Mouse (Mus musculus): ENCODE measurements around the gene Pltp. TPM values are rescaled to one million over a fixed set of nuclear protein-coding genes. Genes with fewer than 3 reads are reported as not detected.

The Pltp gene
- polyA plus RNA-seq, 1 experiment from 2014 or later = 8.4 TPM

- H3K27me3 ChIP-seq (replicated peaks) = no peaks in the 10 kb centered on the region
- 86% methylated on average over 15 of the region's 15 CpGs for WGBS (ENCODE audit: insufficient replicate concordance)
These were observed 34.6 kb upstream of the Pltp start for GRCm38 (mm10) chr2:164891908-164892695.

GRCm38 (mm10) chr2:164891056-164891834, 33.7 kb upstream of the Pltp start:
- Histone ChIP-seq H3K27me3 (replicated peaks) (no peaks in the 10 kb centered on the region), H3K9me3 (replicated peaks) (no peaks in the 10 kb centered on the region), H3K4me1 (no peaks in the 10 kb centered on the region), H3K4me3 (no peak overlapping the region), H3K4me2 (no peak overlapping the region), H3K27ac (no peak overlapping the region), H3K36me3 (peaks cover 100% of the 10 kb centered on the region), H3K9ac (no peak overlapping the region)
- no peak for ATAC-seq
- 83% methylated on average over 13 of the region's 13 CpGs for WGBS (ENCODE audit: insufficient replicate concordance)

More at GRCm38 (mm10) chr2:164891908-164892695, 34.6 kb upstream of the Pltp start:
- no peak overlapping the region for H3K4me3 ChIP-seq
- H3K4me1 ChIP-seq = no peaks in the 10 kb centered on the region
- H3K27ac ChIP-seq = no peak overlapping the region
- H3K36me3 ChIP-seq = peaks cover 100% of the 10 kb centered on the region
- no peak overlapping the region for H3K9ac ChIP-seq
- ATAC-seq = no peak
- no peak overlapping the region for H3K4me2 ChIP-seq
- no peaks in the 10 kb centered on the region for H3K9me3 ChIP-seq (replicated peaks)

GRCm38 (mm10) chr2:164890411-164891049, 33.0 kb upstream of the Pltp start:
- Histone ChIP-seq H3K9me3 (replicated peaks) (no peaks in the 10 kb centered on the region), H3K36me3 (peaks cover 100% of the 10 kb centered on the region), H3K4me3 (no peak overlapping the region), H3K4me2 (no peak overlapping the region), H3K27ac (no peak overlapping the region), H3K27me3 (replicated peaks) (no peaks in the 10 kb centered on the region), H3K4me1 (no peaks in the 10 kb centered on the region), H3K9ac (no peak overlapping the region)
- no peak for ATAC-seq
- WGBS (ENCODE audit: insufficient replicate concordance) = 92% methylated on average over 24 of the region's 24 CpGs

- H3K9me3 ChIP-seq (replicated peaks) = no peaks in the 10 kb centered on the region
- peaks cover 100% of the 10 kb centered on the region for H3K36me3 ChIP-seq
- WGBS (ENCODE audit: insufficient replicate concordance) = 64% methylated on average over 2 of the region's 2 CpGs
- H3K27ac ChIP-seq = no peak overlapping the region
- no peak for ATAC-seq
- H3K9ac ChIP-seq = no peak overlapping the region
- no peak overlapping the region for H3K4me2 ChIP-seq
- no peaks in the 10 kb centered on the region for H3K27me3 ChIP-seq (replicated peaks)
- no peak overlapping the region for H3K4me3 ChIP-seq
- no peaks in the 10 kb centered on the region for H3K4me1 ChIP-seq
These were observed 32.4 kb upstream of the Pltp start for GRCm38 (mm10) chr2:164889960-164890359.

GRCm38 (mm10) chr2:164888996-164889395, 31.5 kb upstream of the Pltp start:
- no peaks in the 10 kb centered on the region for H3K9me3 ChIP-seq (replicated peaks)
- H3K9ac ChIP-seq = no peak overlapping the region
- no peak overlapping the region for H3K4me2 ChIP-seq
- H3K36me3 ChIP-seq = peaks cover 100% of the 10 kb centered on the region
- no peak for ATAC-seq
- no peak overlapping the region for H3K27ac ChIP-seq
- H3K4me1 ChIP-seq = no peaks in the 10 kb centered on the region
- no peak overlapping the region for H3K4me3 ChIP-seq
- 79% methylated on average over 12 of the region's 12 CpGs for WGBS (ENCODE audit: insufficient replicate concordance)
- H3K27me3 ChIP-seq (replicated peaks) = no peaks in the 10 kb centered on the region

- Histone ChIP-seq H3K9me3 (replicated peaks) (no peaks in the 10 kb centered on the region), H3K27ac (no peak overlapping the region), H3K27me3 (replicated peaks) (no peaks in the 10 kb centered on the region), H3K9ac (no peak overlapping the region), H3K36me3 (peaks cover 91% of the 10 kb centered on the region), H3K4me1 (peaks cover 6% of the 10 kb centered on the region; the same call in 1 of the 2 replicates), H3K4me3 (no peak overlapping the region), H3K4me2 (no peak overlapping the region)
- WGBS (ENCODE audit: insufficient replicate concordance) = 92% methylated on average over 10 of the region's 10 CpGs
- ATAC-seq = no peak
These were observed 29.1 kb upstream of the Pltp start for GRCm38 (mm10) chr2:164886617-164887016.

GRCm38 (mm10) chr2:164885788-164886187, 28.3 kb upstream of the Pltp start:
- peaks cover 10% of the 10 kb centered on the region for H3K4me1 ChIP-seq
- ATAC-seq = no peak
- no peak overlapping the region for H3K4me3 ChIP-seq
- no peak overlapping the region for H3K27ac ChIP-seq
- peaks cover 83% of the 10 kb centered on the region for H3K36me3 ChIP-seq
- no peaks in the 10 kb centered on the region for H3K27me3 ChIP-seq (replicated peaks)
- no peak overlapping the region for H3K4me2 ChIP-seq
- no peaks in the 10 kb centered on the region for H3K9me3 ChIP-seq (replicated peaks)
- 81% methylated on average over 7 of the region's 7 CpGs for WGBS (ENCODE audit: insufficient replicate concordance)
- H3K9ac ChIP-seq = no peak overlapping the region

- H3K9ac ChIP-seq = no peak overlapping the region
- WGBS (ENCODE audit: insufficient replicate concordance) = 79% methylated on average over 9 of the region's 9 CpGs
- no peak overlapping the region for H3K4me3 ChIP-seq
- H3K9me3 ChIP-seq (replicated peaks) = no peaks in the 10 kb centered on the region
- ATAC-seq = no peak
- peaks cover 23% of the 10 kb centered on the region for H3K4me1 ChIP-seq
- no peak overlapping the region for H3K4me2 ChIP-seq
- H3K27ac ChIP-seq = no peak overlapping the region
- H3K27me3 ChIP-seq (replicated peaks) = no peaks in the 10 kb centered on the region
- H3K36me3 ChIP-seq = peaks cover 51% of the 10 kb centered on the region
These were observed 25.1 kb upstream of the Pltp start for GRCm38 (mm10) chr2:164882619-164883018.

- peak overlapping the region; percentile 87 for H3K4me2 ChIP-seq
- H3K9ac ChIP-seq = peak overlapping the region; percentile 99
- no peaks in the 10 kb centered on the region for H3K9me3 ChIP-seq (replicated peaks)
- no peaks in the 10 kb centered on the region for H3K27me3 ChIP-seq (replicated peaks)
- peak overlapping the region; percentile 98 for H3K27ac ChIP-seq
- H3K4me3 ChIP-seq = peak overlapping the region; percentile 94
- peaks cover 26% of the 10 kb centered on the region for H3K36me3 ChIP-seq
- WGBS (ENCODE audit: insufficient replicate concordance) = 2% methylated on average over 57 of the region's 72 CpGs
- peaks cover 25% of the 10 kb centered on the region for H3K4me1 ChIP-seq
- ATAC-seq = peak; percentile 86
These were observed 22.2 kb upstream of the Pltp start for GRCm38 (mm10) chr2:164879568-164880277.

GRCm38 (mm10) chr2:164879228-164879567, 21.7 kb upstream of the Pltp start, which contains the start of gene Pcif1:
Gene Pcif1, plus strand, starts transcription at chr2:164879304.
- peak within 1 kb of the TSS; percentile 98 for H3K27ac ChIP-seq
- peak within 1 kb of the TSS; percentile 87 for H3K4me2 ChIP-seq
- peak within 1 kb of the TSS; percentile 99 for H3K9ac ChIP-seq
- H3K9me3 ChIP-seq (replicated peaks) = no peaks in the 10 kb centered on the region
- peak; percentile 79 for ATAC-seq
- WGBS (ENCODE audit: insufficient replicate concordance) = under 1% methylated on average over 40 of the region's 40 CpGs
- no peaks in the 10 kb centered on the region for H3K27me3 ChIP-seq (replicated peaks)
- peaks cover 31% of the 10 kb centered on the region for H3K4me1 ChIP-seq
- peak within 1 kb of the TSS; percentile 94 for H3K4me3 ChIP-seq
- peaks cover 21% of the 10 kb centered on the region for H3K36me3 ChIP-seq

GRCm38 (mm10) chr2:164878509-164879227, 21.2 kb upstream of the Pltp start:
- H3K9ac ChIP-seq = peak overlapping the region; percentile 99
- H3K36me3 ChIP-seq = peaks cover 15% of the 10 kb centered on the region
- peak overlapping the region; percentile 87 for H3K4me2 ChIP-seq
- WGBS (ENCODE audit: insufficient replicate concordance) = 1% methylated on average over 28 of the region's 28 CpGs
- ATAC-seq = peak; percentile 64
- peak overlapping the region; percentile 94 for H3K4me3 ChIP-seq
- H3K4me1 ChIP-seq = peaks cover 36% of the 10 kb centered on the region
- peak overlapping the region; percentile 98 for H3K27ac ChIP-seq
- H3K9me3 ChIP-seq (replicated peaks) = no peaks in the 10 kb centered on the region
- H3K27me3 ChIP-seq (replicated peaks) = no peaks in the 10 kb centered on the region

Measured in liver, embryonic 12.5 days (tissue).